Mouse (Mus musculus) forebrain, embryonic 12.5 days (tissue): ENCODE measurements around the gene Bicd2. TPM values are rescaled to one million over a fixed set of nuclear protein-coding genes. Genes with fewer than 3 reads are reported as not detected.
A peak's percentile ranks its signal among the peaks of the same experiment; 100 is the strongest.

Experiments used
- ATAC-seq: fragments of 200-750 bp; cut with Nextera tagmentation; 2 replicates; pipeline ENCODE4 v1.8.0; 2017; ENCODE audit warnings: moderate TSS enrichment; ENCODE audit not compliant: low FRiP score
- H3K27ac ChIP-seq: fragments of 300-500 bp; sonication (generic); 2 replicates; pipeline ENCODE4 v1.5.1; 2016; ENCODE audit warnings: mild to moderate bottlenecking
- H3K27me3 ChIP-seq: fragments of 300-500 bp; sonication (generic); 2 replicates; pipeline ENCODE4 v1.6.1; 2016; ENCODE audit warnings: mild to moderate bottlenecking
- H3K36me3 ChIP-seq: fragments of 300-500 bp; sonication (generic); replicated peaks from 2 replicates; pipeline ENCODE4 v1.6.1; 2016; ENCODE audit warnings: mild to moderate bottlenecking
- H3K4me1 ChIP-seq: fragments of 300-500 bp; sonication (generic); 2 replicates; pipeline ENCODE4 v1.6.1; 2016
- H3K4me2 ChIP-seq: fragments of 300-500 bp; sonication (generic); 2 replicates; pipeline ENCODE4 v1.6.1; 2016; ENCODE audit warnings: mild to moderate bottlenecking, moderate library complexity
- H3K4me3 ChIP-seq: fragments of 300-500 bp; sonication (generic); replicated peaks from 2 replicates; pipeline ENCODE4 v1.5.1; 2016; ENCODE audit warnings: mild to moderate bottlenecking
- H3K9ac ChIP-seq: fragments of 300-500 bp; sonication (generic); 2 replicates; pipeline ENCODE4 v1.6.1; 2016; ENCODE audit warnings: mild to moderate bottlenecking
- H3K9me3 ChIP-seq: fragments of 300-500 bp; sonication (generic); 2 replicates; pipeline ENCODE4 v1.6.1; 2016
- WGBS: fragments of 180-500 bp; shearing (Covaris S2); methylation state at CpG from one replicate; pipeline ENCODE4 v1.1.7; 2016; 5-methylcytosine and 5-hydroxymethylcytosine counted together
- polyA plus RNA-seq: library from polyadenylated mRNA; unstranded; fragments of >200 nt; fragmentation: Nextera tagmentation; extraction: Ambion mirVana; gene quantifications from 2 replicates; pipeline ENCODE4 v1.2.1, GENCODE M21; 2016

The Bicd2 gene
- polyA plus RNA-seq, 1 experiment from 2014 or later: 39.1 TPM

DNA sequence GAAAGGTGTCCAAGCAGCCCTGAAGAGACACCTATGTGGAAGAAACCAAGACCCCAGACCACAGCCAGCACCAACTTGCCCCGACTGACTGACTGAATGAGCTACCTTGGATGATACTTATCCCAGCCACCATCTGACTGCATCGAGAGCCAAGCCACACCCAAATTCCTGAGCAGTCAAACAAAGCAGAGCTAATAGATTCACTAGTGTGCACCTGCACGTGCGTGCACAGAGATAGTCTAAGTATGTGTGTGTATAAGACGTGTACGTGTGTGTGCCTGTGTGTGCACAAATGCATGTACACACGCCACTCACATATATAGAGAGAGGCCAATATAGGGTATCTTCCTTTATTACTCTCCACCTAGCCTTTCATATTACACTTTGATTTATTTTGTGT, 29.7 kb upstream of the Bicd2 start:
- Histone ChIP-seq H3K27me3 (0 out of 2 replicates have a peak, but pooled peaks cover 8% of the 10 kb centered on the region), H3K9ac (no peak overlapping the region), H3K4me2 (no peak overlapping the region), H3K36me3 (no peaks in the 10 kb centered on the region), H3K4me3 (no peak overlapping the region), H3K4me1 (peaks cover 16% of the 10 kb centered on the region), H3K9me3 (no peaks in the 10 kb centered on the region), H3K27ac (no peak overlapping the region)
- WGBS: 86% methylated on average over 7 of the region's 7 CpGs
- ATAC-seq: no peak

DNA sequence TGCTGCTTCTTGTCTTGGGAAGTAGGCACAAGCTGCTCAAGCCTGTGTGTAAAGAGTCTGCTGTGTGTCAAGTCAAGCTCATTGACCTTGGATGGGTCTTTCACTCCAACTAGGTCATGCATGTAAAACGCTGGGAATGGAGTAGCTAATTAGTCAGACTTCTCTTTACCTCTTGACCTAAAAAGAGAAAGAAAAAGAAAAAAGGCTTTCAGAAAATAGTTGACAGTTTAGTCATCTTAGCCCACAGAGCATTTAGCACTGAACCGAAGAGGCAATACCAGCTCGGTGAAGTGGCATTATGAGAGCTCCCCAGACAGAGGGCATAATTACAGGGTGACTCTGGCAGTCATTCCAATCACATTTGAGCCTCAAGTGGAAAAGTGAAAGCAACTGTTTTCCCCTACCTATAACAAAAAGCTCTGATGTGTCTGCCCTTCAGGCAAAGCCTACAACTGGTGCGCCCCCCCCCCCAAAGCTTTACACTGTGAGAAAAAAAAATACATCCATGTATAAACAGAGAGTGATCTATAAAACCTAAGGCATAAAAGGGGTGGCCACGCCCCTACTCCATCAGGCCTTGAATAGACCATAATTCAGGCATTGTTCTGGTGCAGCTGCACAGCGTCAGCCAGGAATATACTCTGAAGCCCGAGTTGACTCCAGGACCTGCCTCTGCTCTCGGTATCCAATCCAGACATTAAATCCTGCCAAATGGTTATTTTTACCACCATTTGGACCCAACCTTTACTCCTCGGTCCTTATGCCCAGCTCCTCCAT, 24.8 kb upstream of the Bicd2 start:
- Histone ChIP-seq H3K9me3 (no peaks in the 10 kb centered on the region), H3K27ac (peak overlapping the region; percentile 81), H3K9ac (no peak overlapping the region), H3K27me3 (peaks cover 32% of the 10 kb centered on the region), H3K4me1 (peaks cover 54% of the 10 kb centered on the region), H3K4me2 (peak overlapping the region; percentile 48), H3K36me3 (no peaks in the 10 kb centered on the region), H3K4me3 (no peak overlapping the region)
- 23% methylated on average over 9 of the region's 9 CpGs for WGBS
- peak; percentile 63; the same call in 1 of the 2 replicates for ATAC-seq

GRCm38 (mm10) chr13:49317508-49317907, 23.9 kb upstream of the Bicd2 start:
- Histone ChIP-seq H3K36me3 (no peaks in the 10 kb centered on the region), H3K27ac (peak overlapping the region; percentile 81), H3K9ac (no peak overlapping the region; the same call in 1 of the 2 replicates), H3K4me3 (no peak overlapping the region), H3K9me3 (no peaks in the 10 kb centered on the region), H3K27me3 (peaks cover 38% of the 10 kb centered on the region), H3K4me1 (peaks cover 54% of the 10 kb centered on the region), H3K4me2 (peak overlapping the region; percentile 48; the same call in 1 of the 2 replicates)
- WGBS: 67% methylated on average over 6 of the region's 6 CpGs
- ATAC-seq: no peak

DNA sequence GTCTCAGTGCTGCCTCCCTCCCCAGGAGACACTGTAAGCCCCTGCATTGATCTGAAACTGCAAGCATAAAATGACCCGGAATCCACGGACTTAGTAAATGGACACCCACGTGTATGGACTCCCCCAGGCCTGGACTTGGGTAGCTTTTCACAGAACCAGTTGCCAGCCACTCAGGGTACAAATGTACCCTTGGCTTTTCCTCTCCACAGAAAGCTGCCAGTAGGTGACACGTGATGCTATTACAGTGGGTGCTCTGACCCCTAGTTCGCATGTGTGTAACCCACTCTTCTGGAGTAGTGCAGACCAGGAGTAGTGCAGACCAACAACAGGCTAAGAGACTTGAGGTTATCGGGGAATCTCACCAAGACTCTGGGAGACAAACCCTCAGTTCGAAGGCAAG, 23.5 kb upstream of the Bicd2 start:
- Histone ChIP-seq H3K4me3 (no peak overlapping the region), H3K4me1 (peaks cover 54% of the 10 kb centered on the region), H3K9ac (no peak overlapping the region), H3K4me2 (peak overlapping the region; percentile 48; the same call in 1 of the 2 replicates), H3K9me3 (no peaks in the 10 kb centered on the region), H3K27me3 (peaks cover 41% of the 10 kb centered on the region), H3K27ac (0 out of 2 replicates have a peak overlapping the region, but pooled peaks have one; percentile 81), H3K36me3 (no peaks in the 10 kb centered on the region)
- 82% methylated on average over 7 of the region's 7 CpGs for WGBS
- no peak for ATAC-seq

GRCm38 (mm10) chr13:49320040-49320439, 21.3 kb upstream of the Bicd2 start, which contains the start of gene Fgd3:
Gene Fgd3, minus strand, starts transcription at chr13:49320311.
- H3K27me3 ChIP-seq: peaks cover 40% of the 10 kb centered on the region
- H3K27ac ChIP-seq: peak within 1 kb of the TSS; percentile 15

GRCm38 (mm10) chr13:49320514-49320913, 20.9 kb upstream of the Bicd2 start:
- no peaks in the 10 kb centered on the region for H3K9me3 ChIP-seq
- H3K36me3 ChIP-seq: no peaks in the 10 kb centered on the region
- peak overlapping the region; percentile 48 for H3K4me2 ChIP-seq
- peak overlapping the region; percentile 26 for H3K4me3 ChIP-seq
- H3K4me1 ChIP-seq: peaks cover 54% of the 10 kb centered on the region
- peak overlapping the region; percentile 15; the same call in 1 of the 2 replicates for H3K27ac ChIP-seq
- ATAC-seq: peak; percentile 22
- 62% methylated on average over 1 of the region's 1 CpGs for WGBS
- H3K9ac ChIP-seq: 0 out of 2 replicates have a peak overlapping the region, but pooled peaks have one; percentile 36
- peaks cover 36% of the 10 kb centered on the region for H3K27me3 ChIP-seq

More at GRCm38 (mm10) chr13:49320040-49320439, 21.3 kb upstream of the Bicd2 start, which contains the start of gene Fgd3:
- H3K4me2 ChIP-seq: peak within 1 kb of the TSS; percentile 48
- 0% methylated on average over 10 of the region's 10 CpGs for WGBS
- H3K9ac ChIP-seq: peak within 1 kb of the TSS; percentile 36
- peak; percentile 95 for ATAC-seq
- no peaks in the 10 kb centered on the region for H3K36me3 ChIP-seq
- no peaks in the 10 kb centered on the region for H3K9me3 ChIP-seq
- H3K4me1 ChIP-seq: peaks cover 54% of the 10 kb centered on the region
- H3K4me3 ChIP-seq: peak within 1 kb of the TSS; percentile 26

GRCm38 (mm10) chr13:49321452-49321851, 19.9 kb upstream of the Bicd2 start:
- Histone ChIP-seq H3K9me3 (no peaks in the 10 kb centered on the region), H3K4me2 (no peak overlapping the region), H3K9ac (no peak overlapping the region), H3K4me3 (no peak overlapping the region), H3K36me3 (no peaks in the 10 kb centered on the region), H3K4me1 (peaks cover 45% of the 10 kb centered on the region), H3K27me3 (peaks cover 36% of the 10 kb centered on the region), H3K27ac (no peak overlapping the region)
- 65% methylated on average over 3 of the region's 3 CpGs for WGBS
- no peak for ATAC-seq

DNA sequence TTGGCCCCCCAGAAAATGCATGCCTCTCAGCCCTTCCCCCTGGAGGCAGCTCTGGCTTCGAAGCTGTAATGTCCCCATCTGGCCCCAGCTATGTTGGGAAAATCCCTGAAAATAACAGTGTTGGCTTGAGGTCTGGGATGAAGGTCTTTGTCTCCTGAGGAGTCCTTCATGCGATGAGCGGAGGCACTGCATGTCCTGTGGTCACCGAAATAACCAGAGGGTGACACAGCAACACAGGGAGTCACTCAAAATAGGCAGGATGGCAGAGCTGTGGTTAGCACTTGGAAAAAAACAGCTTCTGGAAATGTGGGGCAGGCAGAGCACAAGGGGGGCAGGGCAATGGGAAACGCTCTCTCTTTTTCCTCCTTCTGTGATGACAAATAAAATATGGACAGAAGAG, 19.2 kb upstream of the Bicd2 start:
- WGBS: 88% methylated on average over 5 of the region's 5 CpGs
- H3K4me3 ChIP-seq: no peak overlapping the region
- no peaks in the 10 kb centered on the region for H3K36me3 ChIP-seq
- peaks cover 38% of the 10 kb centered on the region for H3K4me1 ChIP-seq
- no peak overlapping the region for H3K9ac ChIP-seq
- no peak overlapping the region for H3K4me2 ChIP-seq
- H3K9me3 ChIP-seq: no peaks in the 10 kb centered on the region
- ATAC-seq: no peak
- H3K27ac ChIP-seq: no peak overlapping the region
- peaks cover 36% of the 10 kb centered on the region for H3K27me3 ChIP-seq

DNA sequence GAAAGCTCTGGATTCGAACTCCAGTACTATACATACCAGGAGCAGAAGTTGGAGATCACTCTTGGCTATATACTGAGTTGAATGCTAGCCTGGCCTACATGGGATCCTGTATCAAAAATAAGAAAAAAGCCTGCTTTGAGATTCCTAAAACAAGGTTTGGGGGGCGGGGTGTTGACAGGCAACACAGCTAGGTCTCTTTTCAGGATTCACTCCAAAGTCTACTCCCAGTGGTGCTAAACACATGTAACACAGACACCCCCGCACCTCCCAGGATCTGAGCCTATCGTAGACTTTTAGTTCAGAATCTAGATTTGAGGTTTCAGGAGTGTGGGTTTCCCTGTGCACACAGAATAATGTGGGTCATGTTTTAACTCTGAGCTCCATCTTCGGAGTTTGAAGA, 18.6 kb upstream of the Bicd2 start:
- no peaks in the 10 kb centered on the region for H3K36me3 ChIP-seq
- WGBS: 86% methylated on average over 5 of the region's 5 CpGs
- H3K4me2 ChIP-seq: no peak overlapping the region
- no peak overlapping the region for H3K4me3 ChIP-seq
- H3K27ac ChIP-seq: no peak overlapping the region
- no peak for ATAC-seq
- no peaks in the 10 kb centered on the region for H3K9me3 ChIP-seq
- peaks cover 33% of the 10 kb centered on the region for H3K27me3 ChIP-seq
- no peak overlapping the region for H3K9ac ChIP-seq
- peaks cover 32% of the 10 kb centered on the region for H3K4me1 ChIP-seq

DNA sequence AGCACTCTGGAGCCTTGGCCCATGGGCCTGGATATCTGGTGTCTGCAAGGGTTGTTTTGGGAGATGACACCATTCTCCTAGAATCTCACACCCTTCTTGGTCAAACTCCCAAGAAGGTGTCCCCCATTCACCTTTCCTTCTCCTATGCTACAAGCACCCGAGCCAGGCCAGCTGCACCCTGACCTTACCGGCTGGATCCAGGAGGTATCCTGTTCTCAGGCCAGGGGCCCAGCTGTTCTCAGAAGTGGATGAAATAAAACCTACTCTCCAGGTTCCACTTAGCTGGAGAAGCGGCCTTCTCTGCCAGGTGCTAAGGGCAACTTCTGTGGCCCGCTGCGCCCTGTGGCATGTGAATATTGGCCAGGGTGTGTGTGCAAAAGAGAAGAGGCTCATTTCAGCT, 16.5 kb upstream of the Bicd2 start:
- no peak for ATAC-seq
- Histone ChIP-seq H3K27ac (no peak overlapping the region), H3K36me3 (no peaks in the 10 kb centered on the region), H3K4me3 (no peak overlapping the region), H3K4me2 (no peak overlapping the region), H3K27me3 (peaks cover 23% of the 10 kb centered on the region), H3K9me3 (no peaks in the 10 kb centered on the region), H3K4me1 (peaks cover 12% of the 10 kb centered on the region), H3K9ac (no peak overlapping the region)
- WGBS: 91% methylated on average over 5 of the region's 5 CpGs

DNA sequence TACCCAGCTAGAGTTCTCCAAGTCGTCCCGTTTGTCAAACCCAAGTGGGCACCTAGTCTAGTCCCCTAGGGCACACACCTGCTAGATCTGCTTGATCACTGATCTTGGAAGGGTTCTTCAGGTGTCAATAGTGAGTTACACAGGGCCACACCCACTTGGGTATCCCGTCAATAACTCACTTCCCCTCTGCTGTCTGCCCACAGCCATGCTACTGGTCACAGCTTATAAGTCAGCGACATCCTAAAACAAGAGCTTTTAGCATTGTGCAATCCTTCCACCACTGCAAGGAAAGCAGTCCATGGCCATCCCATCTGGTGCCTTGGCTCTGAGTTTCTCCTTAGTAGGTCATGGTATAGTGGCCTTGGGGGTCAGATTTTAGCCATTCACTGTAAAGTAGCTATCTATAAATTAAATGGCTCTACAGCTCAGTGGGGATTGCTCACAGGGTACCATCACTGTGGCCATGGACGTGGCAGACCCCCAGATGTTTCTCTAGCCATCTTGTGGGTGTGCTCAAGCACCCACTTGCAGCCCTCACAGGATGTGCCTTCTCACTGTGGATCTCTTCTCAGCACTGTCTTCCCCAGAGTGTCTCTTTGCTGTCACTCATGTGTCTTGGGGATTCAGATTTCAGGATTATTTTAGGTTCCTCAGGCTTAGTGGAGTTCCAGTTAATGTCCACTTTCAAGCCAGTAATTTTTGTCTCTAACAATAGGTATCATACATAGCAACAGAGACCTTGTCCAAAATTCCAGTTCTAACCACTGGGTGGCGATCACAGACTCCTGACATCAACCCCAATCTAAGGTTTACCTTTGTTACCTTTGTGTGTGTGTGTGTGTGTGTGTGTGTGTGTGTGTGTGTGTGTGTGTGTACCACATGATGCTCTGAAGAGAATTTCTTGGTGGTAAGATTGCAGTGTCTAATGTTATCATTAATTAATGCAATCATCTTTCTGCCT, 14.9 kb upstream of the Bicd2 start:
- peaks cover 13% of the 10 kb centered on the region for H3K27me3 ChIP-seq
- no peak overlapping the region for H3K4me2 ChIP-seq
- no peak overlapping the region for H3K4me3 ChIP-seq
- no peaks in the 10 kb centered on the region; the same call in 1 of the 2 replicates for H3K4me1 ChIP-seq
- no peaks in the 10 kb centered on the region for H3K9me3 ChIP-seq
- no peak overlapping the region for H3K9ac ChIP-seq
- H3K27ac ChIP-seq: no peak overlapping the region
- 59% methylated on average over 6 of the region's 6 CpGs for WGBS
- no peaks in the 10 kb centered on the region for H3K36me3 ChIP-seq
- 0 out of 2 replicates have a peak, but pooled peaks have one; percentile 63 for ATAC-seq

GRCm38 (mm10) chr13:49328101-49328500, 13.3 kb upstream of the Bicd2 start:
- Histone ChIP-seq H3K27ac (no peak overlapping the region), H3K9me3 (no peaks in the 10 kb centered on the region), H3K36me3 (no peaks in the 10 kb centered on the region), H3K9ac (no peak overlapping the region), H3K4me2 (no peak overlapping the region), H3K4me3 (no peak overlapping the region), H3K27me3 (peaks cover 3% of the 10 kb centered on the region; the same call in 1 of the 2 replicates), H3K4me1 (no peaks in the 10 kb centered on the region)
- no peak for ATAC-seq
- WGBS: 86% methylated on average over 4 of the region's 4 CpGs
